Mouse (Mus musculus): ENCODE data around the gene Npvf.
"Not testable (repeated sequence)": the region's sequence is repeated elsewhere in the genome, so short reads cannot be mapped to it uniquely, and the experiment has no call there.

Npvf gene

DNA sequence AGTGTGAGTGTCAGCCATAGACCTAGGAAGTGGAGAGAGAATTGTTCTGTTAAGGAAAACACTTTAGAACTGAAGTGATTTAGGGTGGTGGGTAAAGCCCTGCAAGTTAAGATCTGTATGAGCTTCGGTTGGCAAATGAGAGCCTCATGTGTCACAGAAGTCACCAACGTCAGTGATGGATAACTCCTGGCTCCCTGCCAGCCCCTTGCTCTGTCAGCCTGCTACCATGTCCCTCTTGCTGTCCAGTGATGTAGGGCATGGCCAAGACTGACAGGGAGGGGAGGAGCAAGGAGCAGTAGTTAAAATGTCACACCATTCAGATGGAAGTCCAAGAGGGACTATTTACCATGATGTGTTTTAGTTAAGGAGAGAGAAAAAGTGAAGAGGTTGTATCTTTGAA lies 14.6 kb downstream of the Npvf start:
- DNase-seq (ENCODE audit: low read depth) = no peak

DNA sequence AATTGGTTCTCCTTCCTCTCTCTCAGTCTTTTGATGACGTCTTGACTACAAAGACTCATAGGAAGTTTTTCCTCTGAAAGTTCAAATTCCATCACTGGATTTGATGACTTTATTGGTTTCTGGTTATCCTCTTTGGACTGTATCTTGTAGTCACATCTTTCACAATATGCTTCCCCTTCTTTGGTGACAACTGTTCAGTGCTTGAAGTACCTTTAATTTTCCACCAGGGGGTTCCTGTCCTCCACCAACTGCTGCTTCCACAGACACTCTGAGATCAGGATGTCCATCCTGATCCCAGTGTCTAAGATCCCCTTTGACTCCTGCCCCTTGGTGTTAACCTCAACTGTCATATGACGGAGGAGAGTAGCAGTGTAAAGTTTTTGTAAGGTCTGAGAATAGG lies 28.1 kb downstream of the Npvf start:
- DNase-seq (ENCODE audit: low read depth) = not testable (repeated sequence)

DNA sequence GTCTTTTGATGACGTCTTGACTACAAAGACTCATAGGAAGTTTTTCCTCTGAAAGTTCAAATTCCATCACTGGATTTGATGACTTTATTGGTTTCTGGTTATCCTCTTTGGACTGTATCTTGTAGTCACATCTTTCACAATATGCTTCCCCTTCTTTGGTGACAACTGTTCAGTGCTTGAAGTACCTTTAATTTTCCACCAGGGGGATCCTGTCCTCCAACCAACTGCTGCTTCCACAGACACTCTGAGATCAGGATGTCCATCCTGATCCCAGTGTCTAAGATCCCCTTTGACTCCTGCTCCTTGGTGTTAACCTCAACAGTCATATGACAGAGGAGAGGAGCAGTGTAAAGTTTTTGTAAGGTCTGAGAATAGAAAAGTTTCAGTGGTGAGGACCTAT lies 36.0 kb downstream of the Npvf start:
- peak; percentile 29 for DNase-seq (ENCODE audit: low read depth)

- DNase-seq (ENCODE audit: low read depth) = peak; percentile 89
These were observed 52.6 kb downstream of the Npvf start for GRCm38 (mm10) chr6:50601620-50602019.

All from 416B (cell line).